Mouse (Mus musculus) heart, adult 18-20 months (tissue): ENCODE data around the gene Smim5. TPM values are rescaled to one million over a fixed set of nuclear protein-coding genes. Genes with fewer than 3 reads are reported as not detected.

Experiments used
- DNase-seq, 2 experiments: peaks; one replicate each; pipeline ENCODE4 v3.0.0; 2021 to 2022; ENCODE audit warnings: mixed read lengths in 1 of 2
- total RNA-seq, 2 experiments: library from RNA; stranded (reverse); gene quantifications; 2 replicates each; pipeline ENCODE4 v1.2.3; 2021

Smim5 gene
- total RNA-seq, 2 experiments from 2014 or later, result 8.2 to 8.8 TPM

DNA sequence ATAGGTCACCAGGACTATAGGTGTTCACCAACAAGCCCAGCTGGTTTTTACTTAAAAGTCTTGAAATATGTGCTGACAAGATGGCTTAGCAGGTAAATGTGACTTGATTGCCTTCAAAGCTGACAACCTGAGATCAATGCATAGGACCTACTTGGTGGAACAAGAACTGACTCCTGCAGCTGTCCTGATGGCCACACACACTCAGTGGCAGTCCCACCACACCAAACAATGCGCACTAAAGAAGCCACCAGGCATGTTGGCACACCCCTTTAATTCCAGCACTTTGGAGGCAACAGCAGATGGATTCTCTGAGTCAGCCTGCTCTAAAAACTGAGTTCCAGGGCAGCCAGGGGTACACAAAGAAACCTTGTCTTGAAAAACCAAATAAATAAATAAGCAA lies 22.2 kb downstream of the Smim5 start:
- no peak for DNase-seq

- DNase-seq, result peak in 1 of 2 experiments; percentile 31
Observed at GRCm38 (mm10) chr11:115929031-115929430, 29.3 kb downstream of the Smim5 start.

- no peak for DNase-seq
Observed at GRCm38 (mm10) chr11:115929818-115930217, 30.1 kb downstream of the Smim5 start.

GRCm38 (mm10) chr11:115931235-115931634 lies 31.5 kb downstream of the Smim5 start:
- DNase-seq, result no peak

GRCm38 (mm10) chr11:115933108-115933746 lies 33.5 kb downstream of the Smim5 start, which contains the start of the genes Sap30bp and Recql5:
Sap30bp (plus strand) TSS chr11:115933282.
Recql5 (minus strand) TSS chr11:115933477.
- peak; percentile 98 to 99 for DNase-seq

DNA sequence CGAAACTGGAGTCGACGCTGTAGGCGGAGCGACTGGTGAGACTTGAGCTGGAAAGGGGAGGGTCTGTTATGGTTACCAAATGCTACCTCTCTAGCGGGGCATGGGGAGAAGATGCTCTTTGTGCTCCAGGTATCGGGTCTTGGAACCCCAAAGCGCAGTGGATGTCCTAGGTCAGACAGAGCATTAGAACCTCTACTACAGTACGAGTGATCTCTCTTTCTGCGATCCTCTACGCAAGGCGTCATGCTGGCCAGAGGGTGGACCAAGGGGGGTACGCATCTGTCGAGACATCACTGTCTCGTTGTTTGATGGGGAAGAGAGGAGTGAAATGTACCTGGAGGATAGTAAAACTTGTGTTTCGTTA lies 34.0 kb downstream of the Smim5 start:
- DNase-seq, result no peak

DNA sequence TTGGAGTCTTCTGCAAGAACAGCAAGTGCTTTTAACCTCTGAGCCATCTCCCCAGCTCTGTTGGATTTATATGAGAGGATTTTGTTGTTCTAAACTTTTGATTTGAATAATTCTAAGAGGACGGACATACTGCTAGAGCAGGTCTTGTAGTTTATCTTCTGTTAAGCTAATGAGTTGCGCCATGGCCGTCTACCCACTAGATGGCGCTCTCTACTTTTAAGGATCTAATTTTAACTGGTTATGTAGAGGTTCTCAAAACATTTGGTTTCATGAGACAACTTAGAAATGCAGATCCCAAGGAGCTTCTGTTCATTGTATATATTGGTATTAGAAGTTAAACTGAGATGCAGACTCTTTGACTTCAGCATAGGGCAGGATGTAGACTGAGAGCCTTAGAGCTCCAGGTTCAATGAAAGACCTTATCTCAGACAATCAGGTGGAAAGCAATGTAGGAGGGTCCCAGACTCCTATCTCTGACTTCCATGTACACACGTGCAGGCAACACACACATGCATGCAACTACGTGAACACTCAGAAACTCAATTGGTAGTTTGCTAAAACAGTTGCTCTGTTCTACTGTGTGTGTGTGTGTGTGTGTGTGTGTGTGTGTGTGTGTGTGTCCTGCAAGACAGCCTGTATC lies 40.0 kb downstream of the Smim5 start:
- peak; percentile 56 to 83 for DNase-seq

DNA sequence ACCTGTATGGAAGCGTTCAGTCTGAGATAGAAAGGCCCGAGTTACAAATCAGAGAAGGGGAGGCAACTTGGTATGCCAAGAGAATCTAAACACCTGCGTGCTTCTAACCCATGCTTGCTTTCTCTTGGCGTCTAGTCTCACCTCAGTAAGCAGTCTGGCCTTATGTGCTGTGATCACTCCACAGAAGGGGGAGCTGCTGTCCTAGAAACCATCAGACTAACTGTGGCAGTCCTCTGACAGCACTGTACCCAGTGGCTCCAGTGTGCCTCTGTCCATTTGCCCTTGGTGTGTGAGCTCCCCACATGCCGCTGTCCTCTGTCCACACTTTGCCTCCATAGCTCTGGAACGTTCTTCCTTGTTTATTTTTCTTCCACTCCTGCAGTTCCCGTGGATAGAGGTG lies 42.2 kb downstream of the Smim5 start:
- no peak for DNase-seq

DNA sequence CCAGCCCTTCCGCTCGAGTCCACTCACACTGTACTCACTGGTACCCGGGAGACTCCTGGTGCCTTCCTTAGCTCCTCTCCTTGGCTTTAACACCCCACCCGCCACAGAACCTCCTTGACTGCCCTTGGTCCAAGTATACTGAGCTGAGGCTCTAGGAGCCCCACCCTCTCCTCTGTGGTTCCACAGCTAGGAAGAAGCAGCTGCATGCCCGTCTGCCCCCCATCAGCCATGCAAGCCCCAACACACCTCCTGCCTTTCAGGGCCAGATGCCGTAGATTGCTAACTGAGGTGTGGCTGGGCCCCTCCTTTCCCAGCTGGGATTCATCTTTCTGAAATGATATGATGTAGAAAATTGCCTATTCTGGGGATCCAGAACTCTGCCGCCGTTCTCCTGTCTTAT lies 45.5 kb downstream of the Smim5 start:
- no peak for DNase-seq

GRCm38 (mm10) chr11:115946221-115946828 lies 46.6 kb downstream of the Smim5 start:
- DNase-seq, result peak in 1 of 2 experiments; percentile 29

- DNase-seq, result no peak
Observed at GRCm38 (mm10) chr11:115948316-115948715, 48.5 kb downstream of the Smim5 start.

DNA sequence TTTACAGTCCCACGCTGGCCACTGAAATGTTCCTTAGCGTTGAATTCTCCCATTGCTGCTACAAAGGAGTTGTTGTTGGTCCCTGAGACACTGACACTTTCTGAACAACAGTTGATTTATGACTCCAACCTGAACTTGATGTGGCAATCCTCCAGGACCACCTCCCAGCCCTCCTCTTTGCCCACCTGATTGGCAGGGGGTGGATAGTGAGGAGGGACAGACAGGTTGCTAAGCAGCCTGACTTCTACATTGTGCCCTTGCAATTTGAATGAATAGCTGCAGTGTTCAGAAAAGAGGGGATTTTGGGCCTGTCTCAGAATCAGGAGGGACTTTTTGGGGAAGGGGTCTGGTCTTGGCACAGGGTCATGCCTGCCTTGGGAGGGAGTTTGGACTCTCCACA lies 51.0 kb downstream of the Smim5 start:
- no peak for DNase-seq

GRCm38 (mm10) chr11:115954712-115955111 lies 54.9 kb downstream of the Smim5 start:
- no peak for DNase-seq

- peak; percentile 31 to 70 for DNase-seq
Observed at GRCm38 (mm10) chr11:115955195-115955858, 55.6 kb downstream of the Smim5 start.

Other genes starting within 250 kb of the Smim5 start
- gene Grb2, start 191.4 kb upstream of the Smim5 start, total RNA-seq, result 100 to 1,000 TPM in 1 of 2 experiments, 10 to 100 TPM in 1; 98.4 to 111 TPM
- 100 to 1,000 TPM in 1 of 2 experiments, 10 to 100 TPM in 1; 96.6 to 104 TPM for gene Tmem94, start 134.5 kb upstream of the Smim5 start, total RNA-seq
- 10 to 100 TPM; 39.2 to 42.9 TPM for gene Caskin2, start 86.3 kb upstream of the Smim5 start, total RNA-seq
- 1 to 10 TPM; 7.1 to 8.5 TPM for gene Tsen54, start 85.2 kb upstream of the Smim5 start, total RNA-seq
- 10 to 100 TPM; 17.5 to 18.2 TPM for gene Llgl2, start 75.9 kb upstream of the Smim5 start, total RNA-seq
- not detected for gene Myo15b, start 41.6 kb upstream of the Smim5 start, total RNA-seq
- not detected for gene Smim6, start 12.1 kb downstream of the Smim5 start, total RNA-seq
- 10 to 100 TPM; 19.0 to 19.9 TPM for gene Sap30bp, start 33.3 kb downstream of the Smim5 start, total RNA-seq
- gene Recql5, start 33.5 kb downstream of the Smim5 start, total RNA-seq, result 1 to 10 TPM; 7.5 to 7.8 TPM
- gene Itgb4, start 74.7 kb downstream of the Smim5 start, total RNA-seq, result 1 to 10 TPM; 1.9 to 3.7 TPM
- 10 to 100 TPM; 14.1 to 15.0 TPM for gene Galk1, start 112.8 kb downstream of the Smim5 start, total RNA-seq
- gene H3f3b, start 128.0 kb downstream of the Smim5 start, total RNA-seq, result 100 to 1,000 TPM in 1 of 2 experiments, 10 to 100 TPM in 1; 98.0 to 107 TPM
- 1 to 10 TPM; 5.2 to 7.8 TPM for gene Unk, start 130.4 kb downstream of the Smim5 start, total RNA-seq
- gene Unc13d, start 178.0 kb downstream of the Smim5 start, total RNA-seq, result 1 to 10 TPM in 1 of 2 experiments, under 1 TPM in 1; 0.42 to 2.0 TPM
- gene Wbp2, start 187.0 kb downstream of the Smim5 start, total RNA-seq, result 100 to 1,000 TPM in 1 of 2 experiments, 10 to 100 TPM in 1; 93.3 to 109 TPM
- 10 to 100 TPM; 24.7 to 27.6 TPM for gene Trim47, start 227.2 kb downstream of the Smim5 start, total RNA-seq
- 10 to 100 TPM in 1 of 2 experiments, 1 to 10 TPM in 1; 9.6 to 10.5 TPM for gene Trim65, start 231.2 kb downstream of the Smim5 start, total RNA-seq
- 10 to 100 TPM; 56.8 to 66.1 TPM for gene Mrpl38, start 238.9 kb downstream of the Smim5 start, total RNA-seq